Mouse (Mus musculus) lung, postnatal 25 days (tissue): ENCODE data around the gene Prg2.
A peak's percentile ranks its signal among the peaks of the same experiment; 100 is the strongest.

Experiments used
- DNase-seq: peaks from one replicate; pipeline ENCODE4 v3.0.0; 2022; ENCODE audit warnings: low spot score

Prg2 gene

DNA sequence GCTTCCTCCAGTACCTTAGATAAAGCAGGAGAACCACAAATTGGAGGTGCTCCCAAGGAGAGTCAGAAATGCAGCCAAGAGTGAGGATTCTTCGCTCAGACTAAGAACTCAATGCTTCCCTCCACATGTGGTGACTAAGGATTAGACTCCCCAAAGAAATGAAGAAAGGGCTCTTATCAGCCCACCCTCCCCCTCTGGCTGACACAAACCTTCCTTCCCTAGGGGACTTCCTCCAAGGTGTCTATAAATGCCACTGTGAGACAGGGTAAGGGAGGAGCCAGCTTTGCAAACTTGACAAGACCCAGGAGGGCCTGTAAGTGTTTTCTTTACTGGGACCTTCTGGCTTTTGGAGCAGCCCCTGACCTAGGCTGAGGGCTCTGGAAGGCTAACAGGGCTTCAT lies at the start of gene Prg2:
Gene Prg2, plus strand, starts transcription at position 274 of the 400 bp plus-strand sequence.
- DNase-seq: no peak

GRCm38 (mm10) chr2:84933992-84934648 lies 46.1 kb upstream of the Prg2 start:
- no peak for DNase-seq

DNA sequence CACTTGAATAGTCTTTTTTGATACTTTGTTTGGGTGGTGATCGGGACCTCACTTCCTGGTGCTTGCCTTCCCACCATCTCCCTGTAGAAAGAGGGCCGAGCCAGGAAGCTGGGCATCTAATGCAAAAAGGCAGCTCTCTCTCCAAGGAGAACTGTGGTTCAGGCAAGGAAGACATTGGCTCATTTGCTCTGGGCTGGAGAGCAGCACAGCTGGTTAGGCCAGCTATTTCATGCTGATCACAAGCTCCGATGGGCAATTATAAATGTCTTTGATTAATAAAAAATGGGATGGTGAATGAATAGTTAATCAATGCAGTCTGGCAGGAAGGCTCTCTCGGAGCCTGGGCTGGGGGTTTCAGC lies 45.6 kb upstream of the Prg2 start:
- no peak for DNase-seq

- no peak for DNase-seq
Observed at GRCm38 (mm10) chr2:84935065-84935464, 45.2 kb upstream of the Prg2 start.

DNA sequence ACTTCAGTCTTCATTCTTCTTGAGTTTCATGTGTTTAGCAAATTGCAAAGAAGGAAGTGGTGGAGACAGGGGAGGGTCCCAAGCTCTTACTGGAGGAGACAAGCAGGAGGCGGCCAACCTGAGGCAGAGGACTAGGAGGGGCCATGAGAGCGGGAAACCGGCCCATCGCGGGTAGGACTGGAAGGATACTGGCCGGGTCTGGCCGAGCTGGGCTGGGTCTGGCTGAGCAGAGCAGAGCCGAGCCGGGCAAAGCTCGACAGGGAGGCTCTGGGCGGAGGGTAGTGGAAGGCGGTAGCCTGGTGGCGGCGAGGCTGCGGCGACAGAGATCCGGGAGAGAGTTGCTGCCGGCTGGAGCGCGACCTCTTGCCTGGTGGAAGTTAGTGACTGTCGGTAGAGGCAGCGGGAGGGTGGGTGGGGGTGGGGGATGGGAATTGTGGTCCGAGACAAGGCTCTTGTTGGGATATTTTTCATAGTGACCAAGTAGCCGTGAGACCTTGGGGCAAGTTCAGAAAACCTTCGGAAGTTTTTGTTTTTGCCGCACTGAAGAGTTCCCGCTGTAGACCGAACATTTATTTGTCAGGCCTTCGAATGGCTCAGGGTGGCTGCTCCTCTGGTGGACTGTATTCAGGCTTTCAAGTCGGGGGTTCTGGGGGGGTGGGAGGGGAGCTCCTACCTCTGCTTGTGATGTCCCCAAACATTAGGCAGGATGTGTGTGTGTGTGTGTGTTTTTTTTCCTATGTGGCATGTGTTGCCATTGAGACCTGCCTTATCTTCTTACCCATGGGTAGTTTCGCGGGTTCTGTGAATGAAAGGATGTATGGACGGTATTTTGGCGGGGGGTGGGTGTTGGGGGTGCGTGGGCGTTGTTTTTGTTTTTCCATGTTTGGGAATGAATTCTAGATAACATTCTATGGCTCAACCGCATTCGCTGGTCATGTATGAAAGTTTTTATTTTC lies 43.5 kb upstream of the Prg2 start, which contains the start of gene Slc43a3:
Gene Slc43a3, plus strand, starts transcription at position 106 of the 956 bp plus-strand sequence.
- DNase-seq: peak; percentile 90

DNA sequence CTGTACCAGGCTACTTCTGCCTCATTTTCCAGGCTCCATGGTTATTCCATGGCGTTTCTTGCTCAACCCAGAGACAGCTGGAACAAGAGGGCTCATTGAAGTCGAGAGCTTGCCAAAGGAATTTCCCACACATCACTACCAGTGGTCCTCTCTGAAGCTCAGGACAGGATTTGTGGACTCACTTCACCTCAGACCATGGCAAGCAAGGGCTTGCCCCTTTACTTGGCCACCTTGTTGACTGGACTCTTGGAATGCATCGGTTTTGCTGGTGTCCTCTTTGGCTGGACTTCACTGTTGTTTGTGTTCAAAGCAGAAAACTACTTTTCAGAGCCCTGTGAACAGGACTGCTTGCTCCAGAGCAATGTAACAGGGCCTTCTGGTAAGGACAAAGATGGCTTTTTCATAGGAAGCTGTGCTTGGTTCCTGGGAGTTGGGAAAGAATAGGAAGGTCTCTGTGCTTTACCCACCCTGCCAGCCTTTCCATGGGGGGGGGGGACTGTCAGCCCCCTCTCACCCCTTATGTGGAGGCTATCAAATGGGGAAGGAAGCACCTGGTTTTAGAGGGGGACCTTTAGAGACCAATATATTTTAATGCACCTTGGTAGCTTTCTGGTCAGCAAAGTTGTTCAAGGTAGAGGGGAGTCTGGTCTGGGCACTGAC lies 42.6 kb upstream of the Prg2 start:
- no peak for DNase-seq

DNA sequence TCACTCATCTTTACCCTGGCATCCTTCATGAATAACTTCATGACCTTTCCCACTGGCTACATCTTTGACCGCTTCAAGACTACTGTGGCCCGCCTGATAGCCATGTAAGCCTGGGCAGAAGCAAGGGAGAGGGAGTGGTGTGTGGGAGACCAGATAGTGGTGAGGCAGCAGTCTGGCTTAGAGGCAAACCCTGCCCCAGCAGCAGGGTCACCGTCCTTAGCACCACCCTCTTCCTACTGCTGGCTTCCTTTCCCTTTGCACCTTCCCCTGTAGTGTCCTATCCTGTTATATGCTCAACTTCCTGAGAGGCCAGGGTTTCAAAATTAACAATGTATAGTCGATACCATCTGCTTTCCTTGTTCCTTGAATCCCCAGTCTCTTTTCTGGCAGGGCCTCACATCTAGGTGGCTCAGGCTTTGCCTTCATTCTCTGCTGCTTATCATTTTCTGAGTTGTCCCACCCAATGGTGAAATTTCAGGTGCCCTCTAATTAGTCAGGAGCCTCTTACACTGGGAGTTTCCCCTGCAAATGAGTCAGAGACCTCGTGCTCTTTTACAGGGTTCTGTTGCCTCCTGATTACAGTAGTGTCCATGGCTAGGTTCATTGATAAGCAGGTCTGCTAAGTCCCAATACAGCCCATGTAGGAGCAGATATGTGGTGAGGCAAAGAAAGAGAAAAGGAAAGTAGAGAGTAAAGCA lies 41.9 kb upstream of the Prg2 start:
- DNase-seq: peak; percentile 64

DNA sequence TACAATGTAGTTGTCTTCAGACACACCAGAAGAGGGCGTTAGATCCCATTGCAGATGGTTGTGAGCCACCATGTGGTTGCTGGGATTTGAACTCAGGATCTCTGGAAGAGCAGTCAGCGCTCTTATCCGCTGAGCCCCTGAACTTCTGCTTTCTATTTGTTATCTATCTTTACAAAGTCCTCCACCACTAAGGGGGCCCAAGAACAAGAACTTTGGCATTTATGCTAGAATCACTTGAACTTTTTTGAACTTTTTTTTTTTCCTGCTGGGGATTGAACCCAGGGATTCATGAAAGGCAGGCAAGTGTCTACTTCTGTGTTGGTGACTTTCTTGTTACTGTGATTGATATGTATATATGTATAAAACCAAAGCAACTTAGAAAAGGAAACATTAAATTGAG lies 41.0 kb upstream of the Prg2 start:
- no peak for DNase-seq

DNA sequence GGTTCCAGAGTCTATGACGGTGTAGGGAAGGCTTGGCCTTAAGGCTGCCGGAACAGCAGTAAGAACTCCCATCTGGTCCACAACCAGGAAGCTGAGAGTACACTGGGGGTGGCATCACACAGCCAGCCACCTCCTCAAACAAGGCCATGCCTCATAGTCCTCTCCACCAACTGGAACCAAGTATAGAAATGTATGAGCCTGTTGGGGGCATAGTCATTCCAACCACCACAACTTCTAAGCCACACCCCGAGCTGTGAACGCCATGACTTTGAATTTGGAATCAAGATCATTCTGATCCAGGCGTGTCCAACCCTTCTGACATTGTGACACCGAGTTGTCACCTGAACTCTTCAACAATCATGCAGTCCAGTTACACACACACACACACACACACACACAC lies 40.5 kb upstream of the Prg2 start:
- DNase-seq: no peak

DNA sequence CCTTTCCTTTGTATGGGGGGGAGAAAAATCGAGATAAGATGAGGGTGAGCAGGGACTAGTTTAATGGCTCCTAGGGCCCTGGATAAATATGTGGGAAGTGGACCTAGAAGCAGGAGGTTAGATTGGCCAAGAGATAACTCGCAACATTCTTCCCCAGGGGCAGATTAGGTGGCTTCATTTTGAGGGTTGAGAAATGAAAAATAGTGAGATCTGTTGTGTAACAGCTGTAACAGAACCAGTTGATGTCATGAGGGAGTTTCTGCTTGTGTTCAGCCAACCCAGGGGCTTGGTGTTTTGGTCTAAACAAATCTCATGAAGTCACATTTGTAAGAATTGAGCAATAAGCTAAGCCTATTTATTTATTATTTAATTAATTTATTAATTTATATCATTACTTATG lies 38.9 kb upstream of the Prg2 start:
- peak; percentile 50 for DNase-seq

GRCm38 (mm10) chr2:84941795-84942194 lies 38.5 kb upstream of the Prg2 start:
- DNase-seq: no peak

GRCm38 (mm10) chr2:84947154-84947771 lies 33.0 kb upstream of the Prg2 start:
- DNase-seq: no peak

GRCm38 (mm10) chr2:84948252-84948651 lies 32.0 kb upstream of the Prg2 start:
- DNase-seq: no peak

DNA sequence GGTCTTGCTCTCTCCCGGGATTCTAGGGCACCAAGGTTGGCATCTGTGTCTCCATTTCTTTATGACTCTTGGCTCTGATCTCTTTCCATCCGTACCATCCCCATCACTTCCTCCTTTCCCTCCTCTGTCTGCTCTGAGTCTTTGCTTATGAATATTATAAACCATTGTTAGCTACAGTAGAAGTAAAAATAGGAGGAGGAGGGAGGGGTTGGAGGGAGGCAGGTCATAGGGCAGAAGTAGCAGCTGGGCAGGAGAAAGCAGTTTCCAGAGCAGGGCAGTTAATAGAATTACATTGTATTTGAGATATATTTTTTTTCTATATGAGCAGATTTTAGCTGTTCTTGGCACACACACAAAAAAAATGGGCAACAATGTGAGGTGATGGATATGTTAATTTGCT lies 31.5 kb upstream of the Prg2 start:
- no peak for DNase-seq

DNA sequence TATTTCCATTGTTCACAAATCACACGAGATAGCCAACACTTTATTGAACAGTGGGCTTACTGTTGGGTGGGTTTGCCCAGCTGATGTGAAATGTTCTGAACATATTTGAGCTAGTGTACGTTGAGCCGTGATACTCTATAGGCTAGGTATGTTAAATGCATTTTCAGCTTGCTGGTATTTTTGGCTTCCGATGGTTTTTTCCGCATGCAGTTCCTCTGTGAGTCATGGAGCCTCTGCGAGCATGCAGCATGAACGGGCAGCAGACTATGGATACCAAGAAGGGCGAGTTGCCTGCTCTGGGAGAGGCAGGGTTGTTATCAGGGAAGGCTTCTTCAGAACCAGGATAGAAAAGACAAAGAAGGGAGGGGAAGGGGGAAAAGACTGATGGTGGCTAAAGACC lies 29.2 kb upstream of the Prg2 start:
- DNase-seq: no peak

GRCm38 (mm10) chr2:84952251-84952650 lies 28.0 kb upstream of the Prg2 start:
- DNase-seq: no peak

- DNase-seq: no peak
Observed at GRCm38 (mm10) chr2:84952693-84953092, 27.6 kb upstream of the Prg2 start.

DNA sequence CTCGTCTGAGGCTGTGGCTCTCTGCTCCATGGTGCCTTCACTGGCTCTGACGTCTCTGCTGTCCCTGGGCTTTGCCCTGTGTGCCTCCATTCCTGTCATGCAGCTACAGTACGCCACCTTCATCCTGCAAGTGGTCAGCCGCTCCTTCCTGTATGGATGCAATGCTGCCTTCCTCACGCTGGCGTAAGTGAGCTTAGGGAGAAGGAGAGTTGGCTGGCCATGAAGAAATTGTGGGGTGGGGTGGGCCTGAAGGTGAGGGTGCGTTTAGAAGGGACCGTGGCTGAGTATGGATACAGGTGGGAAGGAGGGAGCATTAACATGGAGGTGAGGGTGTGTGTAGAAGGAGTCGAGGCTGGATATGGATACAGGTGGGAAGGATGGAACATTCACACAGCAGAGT lies 24.8 kb upstream of the Prg2 start:
- no peak for DNase-seq

GRCm38 (mm10) chr2:84956274-84956673 lies 24.0 kb upstream of the Prg2 start:
- peak; percentile 63 for DNase-seq

DNA sequence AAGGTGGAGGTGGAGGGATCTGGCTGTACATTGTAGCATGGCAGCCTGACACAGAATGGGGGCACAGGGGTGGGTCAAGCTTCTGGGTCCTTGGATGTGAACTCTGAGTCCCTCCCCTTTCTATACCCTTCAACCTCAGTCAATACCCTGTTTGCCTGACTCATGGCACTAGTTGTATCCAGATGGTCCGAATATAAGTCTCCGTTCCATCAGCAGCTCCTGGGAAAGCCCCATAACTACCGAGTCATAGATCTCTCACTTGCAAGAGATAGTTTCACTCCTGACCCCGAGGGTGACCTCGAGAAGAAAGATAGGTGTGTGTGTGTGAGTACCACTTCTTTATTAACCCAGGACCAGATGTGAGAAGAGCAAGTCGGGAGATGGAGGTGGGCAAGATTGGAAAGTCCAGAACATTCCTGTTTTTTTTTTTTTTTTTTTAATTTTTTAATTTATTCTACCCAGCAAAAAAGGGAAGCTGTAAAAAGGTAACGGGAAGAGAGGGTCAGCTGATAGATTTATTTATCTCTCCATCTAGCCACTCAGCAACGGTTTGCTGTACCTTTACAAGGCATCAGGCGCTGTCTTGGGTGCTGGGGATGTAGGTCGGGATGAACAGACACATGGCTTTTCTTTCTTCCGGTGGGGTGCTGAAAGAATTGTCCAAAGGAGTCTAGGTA lies 21.5 kb upstream of the Prg2 start:
- DNase-seq: no peak

DNA sequence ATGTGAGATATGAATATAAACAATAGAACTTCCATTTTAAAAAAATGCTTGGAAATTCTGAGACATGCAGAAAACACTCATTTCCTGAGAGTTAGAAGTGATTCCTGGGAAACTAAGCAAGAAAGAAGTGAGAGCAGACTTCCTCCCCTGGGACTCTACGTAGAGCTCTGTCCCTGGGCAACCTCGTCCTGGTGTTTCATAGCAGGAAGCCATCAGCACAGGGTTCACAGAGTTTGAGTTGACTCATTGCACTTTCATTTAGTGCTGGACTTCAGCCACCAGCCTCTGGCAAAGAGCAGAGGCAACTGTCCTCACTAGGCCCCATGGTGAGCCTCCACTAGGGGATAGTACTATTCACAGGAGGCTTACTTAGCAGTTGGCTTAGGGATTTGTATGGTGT lies 19.0 kb upstream of the Prg2 start:
- DNase-seq: peak; percentile 61
